Mouse (Mus musculus): ENCODE data around the gene Cryz.

- TF ChIP-seq CTCF (IDR thresholded peaks at IDR 0.05; ENCODE audit: low read depth, low read length) (no peak), POLR2AphosphoS5 (IDR thresholded peaks at IDR 0.05; ENCODE audit: insufficient replicate concordance, low read depth, low read length) (no peak), GATA2 (IDR thresholded peaks at IDR 0.05; ENCODE audit: borderline replicate concordance, low read depth, low read length) (no peak), TAL1 (conservative IDR thresholded peaks at IDR 0.05; ENCODE audit: low read depth, low read length) (no peak)
Measured at GRCm38 (mm10) chr3:154547549-154548426, 48.7 kb upstream of the Cryz start.

Measured in G1E (cell line).